Mouse (Mus musculus) E14TG2a.4 (cell line): ENCODE measurements around the gene Zfp853.

ENCODE experiments used
- CTCF ChIP-seq: conservative IDR thresholded peaks from 2 replicates; pipeline ENCODE4 v1.5.1; 2014; ENCODE audit warnings: low read length
- POU5F1 ChIP-seq: IDR thresholded peaks from 2 replicates; pipeline ENCODE4 v1.6.1; 2014; ENCODE audit warnings: low read length, borderline replicate concordance

DNA sequence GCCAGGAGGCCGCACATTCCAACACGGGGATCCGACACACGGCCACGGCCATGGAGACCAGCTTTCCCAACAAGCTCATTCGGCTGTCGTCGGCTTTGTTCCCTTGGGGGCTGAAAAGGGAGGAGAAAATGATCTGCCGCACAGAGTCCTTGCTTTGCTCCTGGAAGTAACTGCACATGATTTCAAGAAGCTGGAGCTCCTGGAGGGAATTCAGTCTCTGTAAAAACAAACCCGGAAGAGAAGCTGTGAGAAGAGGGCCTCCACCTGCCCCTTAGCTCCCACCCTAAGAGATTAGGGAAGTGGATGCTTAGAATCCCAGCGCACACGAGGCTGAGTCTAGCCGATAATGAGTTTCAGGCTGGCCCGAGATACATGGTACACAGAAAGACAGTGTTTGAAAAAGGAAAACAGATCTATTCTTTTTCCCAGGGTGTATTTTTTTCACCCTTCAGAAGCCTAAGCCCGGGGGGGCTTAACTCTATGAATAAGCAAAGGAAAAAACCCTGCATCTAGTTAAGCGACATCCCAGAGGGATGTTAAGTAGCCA is 20.8 kb upstream of the Zfp853 start:
- TF ChIP-seq CTCF (no peak), POU5F1 (no peak)
